Mouse (Mus musculus) gastrocnemius, postnatal 10 days (tissue): ENCODE results near the gene Gspt2. TPM values are rescaled to one million over a fixed set of nuclear protein-coding genes. Genes with fewer than 3 reads are reported as not detected.
"Not testable (repeated sequence)": the region's sequence is repeated elsewhere in the genome, so short reads cannot be mapped to it uniquely, and the experiment has no call there.

ENCODE experiments used
- DNase-seq: peaks from one replicate; pipeline ENCODE4 v3.0.0; 2021; ENCODE audit warnings: mixed read lengths
- long read RNA-seq, 2 experiments: library from polyadenylated mRNA; stranded (forward); transcript quantifications; one replicate each; pipeline ENCODE4 v2.0.0; 2021
- total RNA-seq, 2 experiments: library from RNA; stranded (reverse); gene quantifications; 2 replicates each; pipeline ENCODE4 v1.2.3; 2021

Gene Gspt2
- 1 to 10 TPM; 1.2 to 1.8 TPM for total RNA-seq
- long read RNA-seq, experiment 1: 0 reads
- long read RNA-seq, experiment 2: 0 reads

- peak; percentile 18 for DNase-seq
Measured at GRCm38 (mm10) chrX:94635961-94636563, at the start of gene Gspt2. Gene Gspt2 (plus strand): TSS chrX:94636069.

GRCm38 (mm10) chrX:94624835-94625803, 10.8 kb upstream of the Gspt2 start:
- peak; percentile 37 for DNase-seq

- DNase-seq: no peak
Measured at GRCm38 (mm10) chrX:94636911-94637310, 1.0 kb downstream of the Gspt2 start.

- no peak for DNase-seq
Measured at GRCm38 (mm10) chrX:94648541-94648940, 12.7 kb downstream of the Gspt2 start.

- DNase-seq: no peak
Measured at GRCm38 (mm10) chrX:94657734-94658133, 21.9 kb downstream of the Gspt2 start.

GRCm38 (mm10) chrX:94670814-94671213, 34.9 kb downstream of the Gspt2 start:
- DNase-seq: no peak

GRCm38 (mm10) chrX:94674977-94675376, 39.1 kb downstream of the Gspt2 start:
- peak; percentile 43 for DNase-seq

- DNase-seq: not testable (repeated sequence)
Measured at GRCm38 (mm10) chrX:94681581-94681980, 45.7 kb downstream of the Gspt2 start.

GRCm38 (mm10) chrX:94689593-94689992, 53.7 kb downstream of the Gspt2 start:
- DNase-seq: not testable (repeated sequence)

Other genes with a start within 250 kb of the Gspt2 start
- 100 to 1,000 TPM; 117 to 146 TPM for gene Maged1, start 93.9 kb upstream of the Gspt2 start, total RNA-seq
- 1 to 10 TPM; 4.4 to 4.5 TPM for gene Zxdb, start 88.5 kb downstream of the Gspt2 start, total RNA-seq